Mouse (Mus musculus) G1E (cell line): ENCODE data around the gene 2300009A05Rik.

Experiments used
- CTCF ChIP-seq: IDR thresholded peaks from 2 replicates; pipeline ENCODE4 v1.5.1; 2012; ENCODE audit warnings: low read depth, low read length, inconsistent platforms, mixed read lengths
- GATA1 ChIP-seq: IDR thresholded peaks from 2 replicates; pipeline ENCODE4 v1.6.1; 2012; ENCODE audit warnings: borderline replicate concordance, low read length, inconsistent platforms, mixed read lengths
- GATA2 ChIP-seq: IDR thresholded peaks from 2 replicates; pipeline ENCODE4 v1.6.1; 2012; ENCODE audit warnings: low read depth, low read length, inconsistent platforms, borderline replicate concordance
- TAL1 ChIP-seq: conservative IDR thresholded peaks from 2 replicates; pipeline ENCODE4 v1.6.1; 2012; ENCODE audit warnings: low read depth, low read length, inconsistent platforms, mixed read lengths

GRCm38 (mm10) chr9:63348146-63348545, 50.9 kb downstream of the 2300009A05Rik start:
- TF ChIP-seq CTCF (no peak), GATA1 (no peak), GATA2 (no peak), TAL1 (no peak)
